Mouse (Mus musculus) cortical plate, adult 2 months (tissue): ENCODE measurements around the gene Dll4.

ENCODE experiments used
- CTCF ChIP-seq: fragments of 200-500 bp; IDR thresholded peaks from 2 replicates; pipeline ENCODE4 v1.5.1; 2011; ENCODE audit warnings: mild to moderate bottlenecking, control low read depth, low read length; ENCODE audit not compliant: insufficient read depth; ENCODE audit errors: extremely low read depth
- POLR2A ChIP-seq: fragments of 200-500 bp; IDR thresholded peaks from 2 replicates; pipeline ENCODE4 v1.6.1; 2011; ENCODE audit warnings: mild to moderate bottlenecking, low read length, control low read depth; ENCODE audit not compliant: insufficient read depth; ENCODE audit errors: extremely low read depth

DNA sequence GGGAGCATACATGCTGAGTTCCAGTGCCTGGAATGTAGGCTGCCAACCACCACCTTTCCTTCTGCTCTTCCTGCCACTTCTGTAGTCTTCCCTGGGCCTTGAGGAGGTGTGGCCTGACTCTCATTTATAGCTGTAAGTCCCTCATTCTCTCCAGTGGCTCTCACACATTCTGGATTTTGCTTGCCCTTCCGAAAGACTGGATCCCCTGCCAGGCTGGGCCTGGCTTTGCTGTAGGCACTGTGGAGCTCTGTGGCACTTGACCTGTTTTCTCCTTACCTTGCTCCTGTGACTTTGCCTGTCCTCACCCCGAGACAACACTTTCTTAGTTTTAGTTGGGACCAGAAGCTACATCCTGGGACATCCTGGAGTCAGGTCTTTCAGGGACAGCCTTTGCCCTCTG lies 26.7 kb upstream of the Dll4 start:
- TF ChIP-seq CTCF: no peak
- TF ChIP-seq POLR2A: no peak
